Mouse (Mus musculus): ENCODE data around the gene Myct1.

Myct1 gene

DNA sequence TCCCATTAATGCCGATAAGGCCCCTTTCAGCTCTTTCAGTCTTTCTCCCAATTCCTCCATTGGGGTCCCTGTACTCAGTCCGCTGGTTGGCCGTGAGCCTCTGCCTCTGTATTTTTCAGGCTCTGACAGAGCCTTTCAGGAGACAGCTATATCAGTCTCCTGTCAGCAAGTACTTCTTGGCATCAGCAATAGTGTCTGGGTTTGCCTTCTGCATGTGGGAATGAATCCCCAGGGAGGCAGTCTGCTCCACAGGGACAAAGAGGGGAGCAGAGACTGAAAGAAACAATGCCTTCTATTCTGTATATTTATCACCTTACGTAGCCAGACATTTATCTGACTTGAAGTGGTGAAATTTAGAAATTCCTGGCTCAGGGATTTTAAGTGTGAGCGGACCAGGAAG, 32.7 kb downstream of the Myct1 start:
- no peak for DNase-seq

DNA sequence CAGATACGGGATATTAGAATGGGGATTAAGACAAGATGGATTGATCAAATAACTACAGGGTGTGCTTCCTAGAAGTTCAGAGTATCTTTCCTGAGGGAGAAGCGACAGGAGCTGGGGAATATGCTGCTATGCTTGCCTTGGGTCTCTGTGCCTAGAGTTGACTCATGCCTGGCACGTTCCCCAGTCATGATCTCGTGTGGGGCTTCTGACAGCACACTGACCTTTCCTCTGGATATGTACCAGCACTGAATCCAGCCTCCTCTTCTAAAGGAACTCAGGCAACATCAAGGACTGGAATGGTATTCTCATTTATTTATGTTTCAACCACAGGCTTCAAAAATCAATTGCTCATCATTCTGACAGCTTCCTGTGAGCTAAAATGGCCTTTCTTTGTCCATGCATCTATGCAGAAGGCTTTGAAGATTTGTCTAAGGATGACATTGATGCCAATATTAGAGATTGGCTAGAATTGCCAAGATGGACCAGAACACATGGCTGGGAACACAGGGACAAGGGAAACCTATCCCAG, 40.2 kb downstream of the Myct1 start:
- no peak for DNase-seq

DNA sequence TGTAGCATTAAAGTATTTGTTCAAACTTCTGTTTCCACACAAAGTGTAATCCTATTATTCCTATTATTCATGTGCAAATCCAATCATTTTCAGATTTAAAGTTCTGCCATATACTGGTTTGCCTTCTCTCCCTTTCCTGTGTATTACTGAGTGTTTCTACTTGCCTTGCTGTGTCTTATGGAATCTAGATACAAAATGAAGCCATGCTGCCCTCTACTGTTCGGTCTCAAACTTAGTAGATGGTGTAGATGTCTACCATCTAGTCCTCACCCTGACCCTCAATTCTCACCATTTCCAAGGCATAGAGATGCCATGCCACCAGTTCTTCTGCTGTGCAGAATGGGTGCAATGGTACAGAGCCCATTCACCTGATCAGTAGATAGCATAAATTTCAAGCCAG, 40.8 kb downstream of the Myct1 start:
- no peak for DNase-seq

DNA sequence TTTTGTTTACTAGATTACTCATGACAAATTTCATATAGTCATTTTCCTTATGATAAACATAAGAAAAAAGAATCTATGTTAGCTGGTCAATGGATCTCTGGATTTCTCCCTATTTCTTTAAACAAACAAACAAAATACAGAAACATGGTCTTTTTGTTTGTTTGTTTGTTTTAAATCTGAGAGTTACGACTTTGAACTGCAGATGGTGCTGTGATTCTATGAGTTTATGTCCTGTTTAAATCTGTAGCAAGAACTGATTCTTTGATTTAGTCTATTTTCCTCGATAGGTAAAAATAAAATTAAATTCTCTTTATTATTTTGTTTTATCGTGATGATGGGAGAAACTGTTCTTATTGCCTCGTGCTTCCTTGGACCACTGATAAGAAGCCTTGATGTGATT, 43.7 kb downstream of the Myct1 start:
- DNase-seq, result no peak

DNA sequence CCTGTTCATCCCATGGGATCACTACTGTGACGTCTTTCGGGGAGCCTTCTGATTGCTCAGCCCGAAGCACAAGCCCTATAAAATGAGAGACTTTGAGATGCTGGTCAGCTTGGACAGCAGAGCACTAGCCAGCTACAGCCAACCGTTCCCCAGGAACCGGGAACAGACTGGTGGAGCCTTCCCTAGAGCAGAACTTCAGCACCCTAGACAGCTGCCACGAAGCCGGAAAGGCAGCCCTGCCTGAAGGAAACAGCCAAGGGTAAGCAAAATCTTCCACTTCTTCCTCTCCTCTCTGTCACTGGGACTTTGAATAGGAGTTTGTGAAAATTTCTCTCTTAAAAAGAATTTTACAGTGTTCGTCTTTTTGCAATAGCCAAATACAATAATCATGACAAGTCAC, 45.5 kb downstream of the Myct1 start, which contains the start of gene Vip:
TSS of gene Vip (plus strand) at position 107 of the 400 bp plus-strand sequence.
- no peak for DNase-seq

All from thymus, postnatal 36 days (tissue).